Mouse (Mus musculus): ENCODE results near the gene Htra1.

The Htra1 gene

GRCm38 (mm10) chr7:130966451-130966850, 30.5 kb downstream of the Htra1 start:
- no peak for DNase-seq (ENCODE audit: low read depth, low spot score)

DNA sequence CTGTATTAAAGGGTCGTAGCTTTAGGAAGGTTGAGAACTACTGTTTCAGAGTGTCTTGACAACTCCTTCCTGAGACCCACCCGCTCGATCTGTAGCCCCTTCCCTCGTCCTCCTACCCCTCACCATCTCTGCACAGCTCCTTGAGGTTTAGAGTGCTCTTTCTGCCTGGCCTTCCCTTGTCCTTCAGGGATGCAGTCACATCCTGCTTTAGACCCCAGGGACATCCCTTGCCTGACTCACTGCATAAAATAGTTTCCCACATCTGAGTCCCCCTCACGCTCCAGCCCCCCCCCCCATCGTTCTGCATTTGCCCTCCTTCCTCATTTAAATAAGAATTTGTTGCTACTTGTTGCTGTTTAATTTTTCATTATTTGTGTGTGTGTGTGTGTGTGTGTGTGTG, 31.0 kb downstream of the Htra1 start:
- peak; percentile 66 for DNase-seq (ENCODE audit: low read depth, low spot score)

- DNase-seq (ENCODE audit: low read depth, low spot score), result no peak
These were observed 32.0 kb downstream of the Htra1 start for GRCm38 (mm10) chr7:130967901-130968300.

- peak; percentile 93 for DNase-seq (ENCODE audit: low read depth, low spot score)
These were observed 32.6 kb downstream of the Htra1 start for GRCm38 (mm10) chr7:130968537-130968936.

DNA sequence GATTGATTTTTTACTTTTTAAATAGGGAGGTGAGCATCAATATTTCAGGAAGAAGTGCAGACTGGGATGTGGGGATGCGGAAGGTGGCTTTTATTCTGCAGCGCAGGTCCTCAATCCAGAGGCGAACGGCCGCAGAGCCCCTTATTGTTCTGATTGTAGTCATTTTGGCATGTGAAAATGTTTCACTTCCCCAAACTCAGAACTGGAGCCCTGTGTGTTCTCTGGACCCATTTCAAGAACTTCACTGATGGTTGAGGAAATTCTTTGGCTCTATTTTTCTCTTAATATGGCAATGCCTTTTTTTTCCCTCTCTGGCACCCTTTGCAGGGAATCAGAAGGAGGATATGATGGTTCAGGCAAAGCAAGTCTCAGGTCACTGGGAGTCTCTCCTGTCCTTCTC, 33.2 kb downstream of the Htra1 start:
- DNase-seq (ENCODE audit: low read depth, low spot score), result peak; percentile 38

DNA sequence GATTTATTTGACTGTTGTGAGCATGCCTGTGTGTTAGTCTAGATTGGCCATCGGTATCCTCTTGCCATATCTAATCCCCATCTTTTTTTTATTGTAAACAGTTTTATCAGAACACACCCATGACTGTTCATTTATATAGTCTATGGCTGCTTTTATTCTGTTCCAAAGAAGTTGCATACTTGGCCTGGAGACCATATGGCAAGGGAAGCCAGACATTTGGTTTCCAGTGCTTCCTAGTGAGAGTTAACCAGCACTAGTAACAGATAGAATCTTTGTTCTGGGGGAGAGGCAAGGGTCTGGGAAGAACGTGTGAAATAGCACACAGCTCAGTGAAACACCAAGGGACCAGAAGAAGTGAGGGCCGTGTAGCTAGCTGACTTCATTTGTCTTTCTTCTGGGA, 33.6 kb downstream of the Htra1 start:
- DNase-seq (ENCODE audit: low read depth, low spot score), result no peak

GRCm38 (mm10) chr7:130972767-130973166, 36.9 kb downstream of the Htra1 start:
- no peak for DNase-seq (ENCODE audit: low read depth, low spot score)

GRCm38 (mm10) chr7:130976305-130976935, 40.5 kb downstream of the Htra1 start:
- DNase-seq (ENCODE audit: low read depth, low spot score), result no peak

DNA sequence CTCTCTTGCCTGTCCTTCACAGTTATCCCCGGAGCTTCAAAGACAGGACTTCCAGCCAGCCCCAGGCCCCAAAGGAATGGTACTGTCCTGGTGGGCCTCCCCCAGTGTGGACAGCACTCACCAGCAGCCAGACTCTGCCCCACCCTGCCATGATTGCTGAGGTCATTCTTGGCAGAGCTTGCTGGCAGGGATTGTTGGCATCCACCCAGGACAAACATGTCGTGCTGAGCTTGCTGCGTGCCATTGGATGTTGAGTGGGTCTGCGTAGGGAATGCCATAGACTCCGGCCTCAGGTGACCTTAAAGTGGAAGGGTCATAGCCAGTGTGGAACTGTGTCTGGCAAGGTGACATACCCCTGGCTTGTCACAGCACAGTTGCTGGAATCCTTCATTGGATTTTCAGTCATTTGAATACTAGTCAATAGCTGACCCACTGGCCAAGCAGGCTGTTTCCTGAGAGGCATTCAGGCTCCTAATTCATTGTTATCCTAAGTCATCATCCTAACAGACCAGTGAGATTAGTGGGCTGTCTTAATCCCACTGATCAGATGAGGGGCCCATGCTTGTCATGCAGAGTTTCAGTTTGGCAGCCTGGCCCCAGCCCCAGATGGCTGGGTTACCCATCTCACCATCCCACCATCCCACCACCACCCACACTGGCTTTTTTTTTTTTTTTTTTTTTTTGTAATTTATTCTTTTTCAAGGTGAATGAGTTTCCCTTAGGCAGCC, 42.0 kb downstream of the Htra1 start:
- peak; percentile 88 for DNase-seq (ENCODE audit: low read depth, low spot score)

DNA sequence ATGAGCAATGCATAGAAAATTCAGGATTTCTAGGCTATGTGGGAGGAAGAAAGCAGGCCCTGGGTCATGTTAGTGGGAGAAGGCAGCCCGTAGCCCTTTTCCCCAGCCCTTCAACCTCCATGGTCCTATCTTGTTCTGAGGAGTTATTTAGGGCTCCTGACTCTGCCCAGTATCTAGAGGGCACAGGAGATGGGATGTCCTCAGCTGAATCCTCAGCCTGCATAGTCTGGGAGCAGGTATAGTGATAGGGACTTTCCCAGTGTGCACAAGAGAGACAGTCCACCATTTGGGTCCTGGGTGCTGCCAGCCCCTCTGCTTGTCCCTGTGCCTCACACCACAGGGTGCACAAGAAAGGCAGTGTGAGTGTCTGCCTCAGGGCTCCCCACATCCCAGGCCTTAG, 42.6 kb downstream of the Htra1 start:
- peak; percentile 36 for DNase-seq (ENCODE audit: low read depth, low spot score)

- DNase-seq (ENCODE audit: low read depth, low spot score), result peak; percentile 78
These were observed 44.2 kb downstream of the Htra1 start for GRCm38 (mm10) chr7:130980130-130980529.

DNA sequence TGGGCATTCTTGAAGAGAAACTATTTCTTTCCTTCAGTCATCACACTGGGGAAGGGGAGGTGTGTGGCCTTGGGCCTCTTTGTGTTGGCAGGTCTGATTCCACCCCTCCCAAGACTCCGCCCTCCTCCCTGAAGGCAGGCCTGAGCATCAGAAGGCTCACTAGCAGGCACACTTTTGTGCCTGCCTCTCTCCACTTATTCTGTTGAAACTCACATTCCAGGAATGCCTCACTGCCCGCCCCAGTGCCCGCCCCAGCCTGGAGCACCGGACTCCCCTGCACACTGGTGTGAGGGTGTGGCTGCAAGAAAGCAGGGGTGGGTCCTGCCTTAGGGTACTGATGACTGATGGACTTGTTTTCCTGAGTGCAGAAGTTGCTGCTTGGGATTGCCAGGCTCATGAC, 46.5 kb downstream of the Htra1 start:
- DNase-seq (ENCODE audit: low read depth, low spot score), result peak; percentile 88

DNA sequence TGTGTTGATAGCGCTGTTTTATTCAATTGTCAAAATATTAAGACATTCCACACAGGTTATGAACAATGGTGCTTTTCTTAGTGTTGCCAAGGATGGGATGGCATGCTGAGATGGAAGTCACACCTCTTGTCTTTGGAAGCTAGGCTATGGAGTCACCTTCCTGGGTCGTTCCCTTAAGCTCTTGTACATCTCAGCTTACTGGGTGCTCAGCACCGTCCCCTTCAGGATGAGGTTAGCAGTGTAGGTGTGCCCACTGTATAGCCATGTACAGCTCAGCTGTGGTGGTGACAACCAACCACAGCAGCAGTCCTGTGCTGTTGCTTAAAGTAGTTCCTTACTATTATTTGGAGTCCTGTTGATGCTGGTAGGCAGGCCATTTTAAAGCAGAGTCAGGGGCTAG, 47.0 kb downstream of the Htra1 start:
- no peak for DNase-seq (ENCODE audit: low read depth, low spot score)

GRCm38 (mm10) chr7:130984294-130984693, 48.4 kb downstream of the Htra1 start:
- DNase-seq (ENCODE audit: low read depth, low spot score), result no peak

- DNase-seq (ENCODE audit: low read depth, low spot score), result no peak
These were observed 49.3 kb downstream of the Htra1 start for GRCm38 (mm10) chr7:130985193-130985592.

DNA sequence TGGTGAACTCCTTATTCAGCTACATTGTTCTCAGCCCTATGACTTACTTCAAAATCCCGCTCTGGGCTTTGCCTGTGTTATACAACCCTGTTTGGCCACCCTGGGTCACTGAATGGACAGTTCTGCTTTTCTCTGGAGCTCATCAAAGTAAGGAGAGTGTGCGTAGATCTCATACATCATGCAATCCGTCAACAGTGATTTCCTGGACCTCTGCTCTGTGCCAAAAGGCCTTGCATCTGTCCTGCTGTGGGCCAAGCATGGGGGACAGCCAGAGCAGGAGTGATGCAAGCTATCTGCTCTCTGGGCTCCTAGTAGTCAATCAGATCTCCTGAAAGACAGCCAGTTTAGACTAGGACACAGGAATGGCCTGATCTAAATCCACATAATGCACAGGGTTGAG, 49.8 kb downstream of the Htra1 start:
- no peak for DNase-seq (ENCODE audit: low read depth, low spot score)

- no peak for DNase-seq (ENCODE audit: low read depth, low spot score)
These were observed 52.2 kb downstream of the Htra1 start for GRCm38 (mm10) chr7:130988146-130988545.

DNA sequence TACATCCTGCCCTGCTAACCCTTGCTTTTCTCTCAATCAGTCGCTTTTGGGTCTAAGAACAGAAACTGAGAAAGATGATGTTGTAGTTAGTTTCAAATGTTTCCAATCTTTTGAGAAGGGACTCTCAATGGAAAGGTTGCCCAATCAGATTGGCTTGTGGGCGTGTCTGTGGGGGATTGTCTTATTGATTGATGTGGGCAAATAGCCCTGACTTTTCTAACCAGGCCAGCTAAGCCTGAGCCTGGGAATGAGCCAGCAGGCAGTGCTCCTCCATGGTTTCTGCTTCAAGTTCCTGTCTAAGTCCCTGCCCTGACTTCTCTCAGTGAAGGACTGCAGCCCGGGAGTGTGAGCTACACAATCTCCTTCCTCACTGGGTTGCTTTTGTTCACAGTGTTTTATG, 53.5 kb downstream of the Htra1 start:
- no peak for DNase-seq (ENCODE audit: low read depth, low spot score)

DNA sequence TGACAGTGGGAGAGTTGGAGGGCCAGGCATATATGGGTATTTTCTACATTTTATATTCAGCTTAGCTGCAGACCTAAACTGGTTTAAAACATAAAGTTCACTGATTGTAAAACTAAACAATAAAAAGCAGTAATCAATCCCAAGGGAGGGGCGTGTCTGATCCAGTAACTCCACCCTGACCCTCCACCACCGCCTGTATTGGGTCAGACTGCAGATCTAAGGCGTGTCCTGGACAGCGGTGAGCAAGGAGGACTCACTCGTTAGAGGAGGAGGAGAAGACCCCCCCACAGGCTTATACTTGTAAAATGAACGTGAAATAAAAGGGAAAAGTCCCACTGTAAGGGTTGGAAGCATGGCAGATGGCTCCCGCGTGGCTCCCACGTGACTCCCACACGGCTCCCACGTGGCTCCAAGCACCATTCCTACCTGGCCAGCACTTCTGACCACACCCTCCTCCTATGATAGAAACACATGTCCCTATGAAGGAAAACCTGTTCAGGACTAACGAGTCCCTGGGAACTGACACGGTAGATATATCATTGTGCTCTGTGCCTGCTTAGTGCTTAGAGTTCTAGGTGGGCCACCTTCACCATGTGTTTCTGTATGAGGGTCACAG, 55.4 kb downstream of the Htra1 start:
- DNase-seq (ENCODE audit: low read depth, low spot score), result no peak

- DNase-seq (ENCODE audit: low read depth, low spot score), result peak; percentile 60
These were observed 58.0 kb downstream of the Htra1 start for GRCm38 (mm10) chr7:130993907-130994306.

DNA sequence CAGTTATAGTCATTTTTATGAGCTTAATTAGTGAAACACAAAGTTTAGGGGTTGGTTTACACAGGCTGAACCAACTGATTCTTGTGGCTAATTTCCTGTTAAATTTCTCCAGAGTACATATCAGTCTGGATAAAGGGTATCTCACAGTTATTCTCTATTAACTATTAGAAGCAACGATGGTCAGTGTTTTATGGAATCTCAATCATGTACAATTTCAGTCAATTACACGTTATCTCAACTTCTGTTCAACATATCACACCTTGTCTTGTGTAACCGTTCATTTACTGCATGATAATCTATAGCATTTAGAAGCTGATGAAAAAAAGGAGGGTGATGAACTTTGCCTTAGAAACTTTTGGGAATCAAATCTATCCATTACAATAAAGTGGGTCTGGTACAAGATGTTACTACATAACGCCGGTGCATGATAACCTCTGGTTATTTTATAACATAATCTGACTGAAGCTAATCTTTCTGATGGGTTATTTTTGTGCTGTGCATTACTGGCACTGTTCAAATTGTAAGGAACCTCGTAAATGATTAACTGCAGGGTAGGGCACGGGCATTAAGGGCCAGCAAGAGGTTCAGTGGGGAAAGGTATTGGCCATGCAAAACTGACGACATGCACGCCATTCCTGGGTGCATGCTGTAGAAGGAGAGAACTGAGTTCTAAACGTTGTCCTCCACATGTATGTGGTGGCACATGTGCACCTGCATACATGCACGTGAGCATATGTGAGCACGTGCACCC, 66.2 kb downstream of the Htra1 start:
- DNase-seq (ENCODE audit: low read depth, low spot score), result no peak

DNA sequence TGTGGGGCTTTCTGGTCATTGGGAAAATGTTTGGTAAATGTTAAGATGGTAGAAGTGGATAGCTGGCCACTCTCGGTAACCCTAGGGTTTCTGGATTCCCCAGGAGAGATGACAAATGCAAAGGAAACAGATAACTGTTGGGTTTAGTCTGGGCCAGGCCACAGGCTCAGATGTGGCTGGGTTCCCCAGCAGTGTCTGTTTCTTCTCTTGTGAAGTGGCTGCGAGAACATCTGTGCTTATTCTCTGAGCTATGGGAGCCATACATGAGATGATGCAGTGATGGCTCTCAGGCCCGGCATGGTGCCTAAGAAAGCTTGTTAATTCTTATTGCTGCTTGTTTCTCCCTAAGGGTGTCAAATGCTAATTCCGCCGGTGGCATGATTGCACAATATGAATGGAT, 68.2 kb downstream of the Htra1 start:
- no peak for DNase-seq (ENCODE audit: low read depth, low spot score)
